Mouse (Mus musculus) B cell, adult (primary cell): ENCODE results near the gene Dclre1c. TPM values are rescaled to one million over a fixed set of nuclear protein-coding genes. Genes with fewer than 3 reads are reported as not detected.

ENCODE experiments used
- total RNA-seq: library from RNA; stranded (reverse); gene quantifications from 4 replicates; pipeline ENCODE4 v1.2.4, GENCODE M21; 2023; ENCODE audit not compliant: inconsistent age

Dclre1c gene
- total RNA-seq = 60.4 to 82.5 TPM (median 72.7 TPM) in 4 replicates

GRCm38 (mm10) chr2:3423841-3424578 lies at the start of gene Dclre1c:
Gene Dclre1c (plus strand): TSS chr2:3424131.

GRCm38 (mm10) chr2:3397110-3397509 lies 26.8 kb upstream of the Dclre1c start, which contains the start of gene Olah:
Gene Olah (minus strand): TSS chr2:3397210.

GRCm38 (mm10) chr2:3422548-3422947 lies 1.4 kb upstream of the Dclre1c start, which contains the start of gene Meig1:
Gene Meig1 (minus strand): TSS chr2:3422648.

GRCm38 (mm10) chr2:3474861-3475283 lies 50.9 kb downstream of the Dclre1c start, which contains the start of gene Suv39h2:
Gene Suv39h2 (minus strand): TSS chr2:3475031.

GRCm38 (mm10) chr2:3512552-3513454 lies 88.9 kb downstream of the Dclre1c start, which contains the start of the genes Gm45902, Hspa14 and Cdnf:
Gene Gm45902 (minus strand): TSS chr2:3512790.
Gene Hspa14 (minus strand): TSS chr2:3512814.
Gene Cdnf (plus strand): TSS chr2:3513030.

Other genes with a start within 250 kb of the Dclre1c start
- gene Nmt2, start 139.9 kb upstream of the Dclre1c start, total RNA-seq = 28.5 to 30.6 TPM (median 29.8 TPM) in 4 replicates
- gene Rpp38, start 91.5 kb upstream of the Dclre1c start, total RNA-seq = 3.2 to 5.2 TPM (median 4.3 TPM) in 4 replicates
- gene Acbd7, start 88.0 kb upstream of the Dclre1c start, total RNA-seq = not detected in 4 replicates
- gene Olah, start 26.9 kb upstream of the Dclre1c start, total RNA-seq = not detected in 4 replicates
- 1.0 to 3.5 TPM (median 1.6 TPM) in 4 replicates for gene Meig1, start 1.5 kb upstream of the Dclre1c start, total RNA-seq
- 1.5 to 3.0 TPM (median 2.5 TPM) in 4 replicates for gene Suv39h2, start 50.9 kb downstream of the Dclre1c start, total RNA-seq
- gene Gm45902, start 88.7 kb downstream of the Dclre1c start, total RNA-seq = 36.8 to 41.9 TPM (median 37.8 TPM) in 4 replicates
- gene Hspa14, start 88.7 kb downstream of the Dclre1c start, total RNA-seq = 171 to 197 TPM (median 182 TPM) in 4 replicates
- gene Cdnf, start 88.9 kb downstream of the Dclre1c start, total RNA-seq = 0.54 to 1.4 TPM (median 0.96 TPM) in 4 replicates
- gene Fam107b, start 146.4 kb downstream of the Dclre1c start, total RNA-seq = 364 to 402 TPM (median 379 TPM) in 4 replicates